Mouse (Mus musculus) embryonic fibroblast, embryonic 13.5 days (primary cell): ENCODE data around the gene Nlgn3.
"Not testable (repeated sequence)": the region's sequence is repeated elsewhere in the genome, so short reads cannot be mapped to it uniquely, and the experiment has no call there.

Experiments used
- CTCF ChIP-seq: IDR thresholded peaks from 2 replicates; pipeline ENCODE4 v1.5.1; 2011; ENCODE audit warnings: mild to moderate bottlenecking, control low read depth, low read length, moderate library complexity, borderline replicate concordance; ENCODE audit not compliant: insufficient read depth
- POLR2A ChIP-seq: IDR thresholded peaks from 2 replicates; pipeline ENCODE4 v1.6.1; 2011; ENCODE audit warnings: low read depth, mild to moderate bottlenecking, control low read depth, low read length, moderate library complexity

DNA sequence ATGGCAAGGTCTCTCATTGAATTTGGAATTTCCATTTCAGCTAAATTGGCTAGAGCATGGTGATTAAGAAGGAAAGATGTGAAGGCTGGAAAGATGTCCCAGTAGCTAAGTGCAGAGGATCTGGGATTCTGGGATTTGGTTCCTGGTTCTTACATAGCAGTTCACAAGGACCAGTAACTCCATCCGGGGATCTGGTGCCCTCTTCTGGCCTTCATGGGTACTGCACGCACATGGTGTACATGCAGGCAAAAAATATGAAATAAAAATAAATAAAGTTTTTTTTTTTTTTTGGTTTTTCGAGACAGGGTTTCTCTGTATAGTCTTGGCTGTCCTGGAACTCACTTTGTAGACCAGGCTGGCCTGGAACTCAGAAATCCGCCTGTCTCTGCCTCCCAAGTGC is 59.9 kb downstream of the Nlgn3 start:
- not testable (repeated sequence) for TF ChIP-seq CTCF, POLR2A
